Mouse (Mus musculus) MEL (cell line): ENCODE measurements around the gene Gxylt2.

Source experiments
- CTCF ChIP-seq, 3 experiments: IDR thresholded peaks in 2 of 3; conservative IDR thresholded peaks in 1 of 3; 2 replicates each; pipeline ENCODE4 v1.5.1; 2011 to 2012; ENCODE audit warnings: low read length in 3 of 3, low read depth in 2 of 3, mild to moderate bottlenecking in 2 of 3, improper control_type of control experiment in 1 of 3, inconsistent platforms in 1 of 3, mixed read lengths in 1 of 3, moderate library complexity in 1 of 3; ENCODE audit not compliant: control insufficient read depth in 1 of 3, insufficient read depth in 1 of 3, poor library complexity in 1 of 3, severe bottlenecking in 1 of 3
- E2F4 ChIP-seq: IDR thresholded peaks from 2 replicates; pipeline ENCODE4 v1.6.1; 2011; ENCODE audit warnings: low read depth, low read length, improper control_type of control experiment, borderline replicate concordance
- MXI1 ChIP-seq: IDR thresholded peaks from 2 replicates; pipeline ENCODE4 v1.6.1; 2011; ENCODE audit warnings: mild to moderate bottlenecking, low read depth, low read length, improper control_type of control experiment
- NELFE ChIP-seq: IDR thresholded peaks from 2 replicates; pipeline ENCODE4 v1.6.1; 2011; ENCODE audit warnings: low read depth, low read length, improper control_type of control experiment
- POLR2A ChIP-seq, 2 experiments: IDR thresholded peaks; 2 replicates each; pipeline ENCODE4 v1.6.1; 2011 to 2012; ENCODE audit warnings: low read length in 2 of 2, mild to moderate bottlenecking in 2 of 2, control low read depth in 1 of 2, improper control_type of control experiment in 1 of 2, low read depth in 1 of 2, moderate library complexity in 1 of 2; ENCODE audit not compliant: control insufficient read depth in 1 of 2, insufficient read depth in 1 of 2, poor library complexity in 1 of 2
- TBP ChIP-seq: IDR thresholded peaks from 2 replicates; pipeline ENCODE4 v1.8.0; 2011; ENCODE audit warnings: low read depth, low read length, improper control_type of control experiment

DNA sequence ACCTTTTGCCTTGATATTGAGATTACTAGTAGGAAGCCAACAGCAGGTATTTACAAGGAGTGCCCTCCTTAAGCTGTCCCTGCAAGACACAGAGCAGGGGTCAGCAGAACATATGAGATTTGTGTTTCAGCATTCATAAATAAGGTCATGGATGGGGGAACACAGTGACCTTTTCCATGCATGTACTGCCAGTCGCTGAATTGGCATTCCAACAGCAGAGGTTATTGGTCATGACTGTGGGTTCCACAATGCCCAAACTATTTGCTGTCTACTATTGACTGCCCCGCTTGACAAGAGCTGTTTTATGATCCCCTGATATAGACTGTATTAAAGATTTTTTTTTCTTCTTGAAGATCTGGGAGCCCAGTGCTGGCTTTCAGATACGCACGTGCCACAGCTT, 95.2 kb downstream of the Gxylt2 start:
- TF ChIP-seq CTCF (IDR thresholded peaks at IDR 0.05 in 2 of 3, conservative IDR thresholded peaks at IDR 0.05 in 1 of 3; ENCODE audit: control insufficient read depth in 1 of 3, insufficient read depth in 1 of 3, low read depth in 2 of 3, low read length in 3 of 3, poor library complexity in 1 of 3, severe bottlenecking in 1 of 3), result no peak
- TF ChIP-seq POLR2A (IDR thresholded peaks at IDR 0.05; ENCODE audit: control insufficient read depth in 1 of 2, insufficient read depth in 1 of 2, low read depth in 1 of 2, low read length in 2 of 2, poor library complexity in 1 of 2), result no peak
- TF ChIP-seq TBP, result no peak
- no peak for TF ChIP-seq NELFE
- no peak for TF ChIP-seq E2F4
- TF ChIP-seq MXI1, result no peak
